Mouse (Mus musculus) regulatory T cell (primary cell): ENCODE data around the gene Fermt3.

Experiments
- in situ Hi-C: fragments of 300-600 bp; cut with MboI, MseI; formaldehyde crosslinking; loops from one replicate; pipeline ENCODE4 v1.15.1; 2025; ENCODE audit warnings: high pct_unique_total_duplicates

Gene Fermt3

DNA sequence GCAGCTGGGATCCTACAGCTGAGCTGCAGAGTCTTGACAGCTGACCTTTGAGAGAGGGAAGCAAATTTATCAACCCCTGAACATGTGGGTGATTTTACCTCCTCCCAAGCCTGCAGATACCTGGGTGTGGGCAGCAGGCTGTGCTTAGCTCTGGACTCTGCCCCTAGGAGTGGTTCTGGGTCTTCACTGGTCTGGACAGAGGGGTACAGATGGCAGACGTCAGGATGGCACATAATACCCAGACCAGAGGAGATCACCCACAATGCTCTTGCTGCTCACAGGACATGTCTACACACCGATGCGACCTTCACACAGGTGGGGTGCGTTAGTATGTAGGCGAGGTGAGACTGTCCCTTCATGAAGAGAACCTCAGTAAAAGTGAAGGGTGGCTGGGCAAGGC is 69.7 kb downstream of the Fermt3 start:
- in situ Hi-C loops: no loop called here
